Mouse (Mus musculus): ENCODE measurements around the gene Insl6. TPM values are rescaled to one million over a fixed set of nuclear protein-coding genes. Genes with fewer than 3 reads are reported as not detected.

Gene Insl6
- polyA plus RNA-seq, 1 experiment: 9.6 TPM

- Histone ChIP-seq H3K4me3 (ENCODE audit: control insufficient read depth, insufficient read depth, low read length) (peak overlapping the region; percentile 75), H3K27me3 (ENCODE audit: control insufficient read depth, insufficient read depth, low read length) (no peaks in the 10 kb centered on the region), H3K4me1 (replicated peaks; ENCODE audit: control insufficient read depth, insufficient read depth, low read length) (peaks cover 17% of the 10 kb centered on the region), H3K27ac (ENCODE audit: control insufficient read depth, insufficient read depth, low read length) (peak overlapping the region; percentile 97), H3K36me3 (ENCODE audit: control insufficient read depth, insufficient read depth, low read length) (no peaks in the 10 kb centered on the region)
- TF ChIP-seq CTCF (IDR thresholded peaks at IDR 0.05; ENCODE audit: borderline replicate concordance, control insufficient read depth, extremely low read depth, insufficient read depth, low read length, poor library complexity) (no peak), POLR2A (IDR thresholded peaks at IDR 0.05; ENCODE audit: control insufficient read depth, extremely low read depth, insufficient read depth, low read length, poor library complexity) (no peak)
- DNase-seq: no peak
- 7% methylated on average over 20 of the region's 20 CpGs for WGBS
Observed at GRCm38 (mm10) chr19:29366226-29366968, 41.2 kb upstream of the Insl6 start.

GRCm38 (mm10) chr19:29365105-29365504 is 39.9 kb upstream of the Insl6 start:
- DNase-seq: no peak
- Histone ChIP-seq H3K27ac (ENCODE audit: control insufficient read depth, insufficient read depth, low read length) (no peak overlapping the region), H3K4me3 (ENCODE audit: control insufficient read depth, insufficient read depth, low read length) (no peak overlapping the region), H3K36me3 (ENCODE audit: control insufficient read depth, insufficient read depth, low read length) (no peaks in the 10 kb centered on the region), H3K27me3 (ENCODE audit: control insufficient read depth, insufficient read depth, low read length) (no peaks in the 10 kb centered on the region), H3K4me1 (replicated peaks; ENCODE audit: control insufficient read depth, insufficient read depth, low read length) (peaks cover 22% of the 10 kb centered on the region)
- TF ChIP-seq POLR2A (IDR thresholded peaks at IDR 0.05; ENCODE audit: control insufficient read depth, extremely low read depth, insufficient read depth, low read length, poor library complexity) (no peak), CTCF (IDR thresholded peaks at IDR 0.05; ENCODE audit: borderline replicate concordance, control insufficient read depth, extremely low read depth, insufficient read depth, low read length, poor library complexity) (no peak)
- 77% methylated on average over 3 of the region's 3 CpGs for WGBS

- no peak for DNase-seq
- no peaks in the 10 kb centered on the region for H3K27me3 ChIP-seq (ENCODE audit: control insufficient read depth, insufficient read depth, low read length)
- no peak overlapping the region for H3K4me3 ChIP-seq (ENCODE audit: control insufficient read depth, insufficient read depth, low read length)
- 84% methylated on average over 5 of the region's 5 CpGs for WGBS
- TF ChIP-seq POLR2A (IDR thresholded peaks at IDR 0.05; ENCODE audit: control insufficient read depth, extremely low read depth, insufficient read depth, low read length, poor library complexity) (no peak), CTCF (IDR thresholded peaks at IDR 0.05; ENCODE audit: borderline replicate concordance, control insufficient read depth, extremely low read depth, insufficient read depth, low read length, poor library complexity) (no peak)
- peak overlapping the region; percentile 43; the same call in 1 of the 2 replicates for H3K27ac ChIP-seq (ENCODE audit: control insufficient read depth, insufficient read depth, low read length)
- no peaks in the 10 kb centered on the region for H3K36me3 ChIP-seq (ENCODE audit: control insufficient read depth, insufficient read depth, low read length)
- peaks cover 22% of the 10 kb centered on the region for H3K4me1 ChIP-seq (replicated peaks; ENCODE audit: control insufficient read depth, insufficient read depth, low read length)
Observed at GRCm38 (mm10) chr19:29364076-29364475, 38.9 kb upstream of the Insl6 start.

- Histone ChIP-seq H3K4me1 (replicated peaks; ENCODE audit: control insufficient read depth, insufficient read depth, low read length) (peaks cover 21% of the 10 kb centered on the region), H3K27me3 (ENCODE audit: control insufficient read depth, insufficient read depth, low read length) (no peaks in the 10 kb centered on the region), H3K27ac (ENCODE audit: control insufficient read depth, insufficient read depth, low read length) (no peak overlapping the region), H3K4me3 (ENCODE audit: control insufficient read depth, insufficient read depth, low read length) (no peak overlapping the region), H3K36me3 (ENCODE audit: control insufficient read depth, insufficient read depth, low read length) (no peaks in the 10 kb centered on the region; the same call in 1 of the 2 replicates)
- 95% methylated on average over 7 of the region's 7 CpGs for WGBS
- DNase-seq: no peak
- TF ChIP-seq POLR2A (IDR thresholded peaks at IDR 0.05; ENCODE audit: control insufficient read depth, extremely low read depth, insufficient read depth, low read length, poor library complexity) (no peak), CTCF (IDR thresholded peaks at IDR 0.05; ENCODE audit: borderline replicate concordance, control insufficient read depth, extremely low read depth, insufficient read depth, low read length, poor library complexity) (no peak)
Observed at GRCm38 (mm10) chr19:29363557-29363956, 38.4 kb upstream of the Insl6 start.

GRCm38 (mm10) chr19:29362173-29362930 is 37.2 kb upstream of the Insl6 start:
- TF ChIP-seq POLR2A (IDR thresholded peaks at IDR 0.05; ENCODE audit: control insufficient read depth, extremely low read depth, insufficient read depth, low read length, poor library complexity) (no peak), CTCF (IDR thresholded peaks at IDR 0.05; ENCODE audit: borderline replicate concordance, control insufficient read depth, extremely low read depth, insufficient read depth, low read length, poor library complexity) (no peak)
- H3K4me3 ChIP-seq (ENCODE audit: control insufficient read depth, insufficient read depth, low read length): peak overlapping the region; percentile 59
- H3K27ac ChIP-seq (ENCODE audit: control insufficient read depth, insufficient read depth, low read length): no peak overlapping the region
- no peaks in the 10 kb centered on the region; the same call in 1 of the 2 replicates for H3K36me3 ChIP-seq (ENCODE audit: control insufficient read depth, insufficient read depth, low read length)
- no peak for DNase-seq
- WGBS: 53% methylated on average over 13 of the region's 13 CpGs
- peaks cover 17% of the 10 kb centered on the region for H3K4me1 ChIP-seq (replicated peaks; ENCODE audit: control insufficient read depth, insufficient read depth, low read length)
- H3K27me3 ChIP-seq (ENCODE audit: control insufficient read depth, insufficient read depth, low read length): no peaks in the 10 kb centered on the region

GRCm38 (mm10) chr19:29361468-29362130 is 36.4 kb upstream of the Insl6 start:
- peak; percentile 67 for TF ChIP-seq CTCF (IDR thresholded peaks at IDR 0.05; ENCODE audit: borderline replicate concordance, control insufficient read depth, extremely low read depth, insufficient read depth, low read length, poor library complexity)
- TF ChIP-seq POLR2A (IDR thresholded peaks at IDR 0.05; ENCODE audit: control insufficient read depth, extremely low read depth, insufficient read depth, low read length, poor library complexity): peak; percentile 76
- Histone ChIP-seq H3K36me3 (ENCODE audit: control insufficient read depth, insufficient read depth, low read length) (peaks cover under 1% of the 10 kb centered on the region; the same call in 1 of the 2 replicates), H3K27me3 (ENCODE audit: control insufficient read depth, insufficient read depth, low read length) (no peaks in the 10 kb centered on the region), H3K4me1 (replicated peaks; ENCODE audit: control insufficient read depth, insufficient read depth, low read length) (peaks cover 16% of the 10 kb centered on the region), H3K27ac (ENCODE audit: control insufficient read depth, insufficient read depth, low read length) (no peak overlapping the region), H3K4me3 (ENCODE audit: control insufficient read depth, insufficient read depth, low read length) (peak overlapping the region; percentile 59)
- DNase-seq: peak; percentile 89
- WGBS: 4% methylated on average over 33 of the region's 33 CpGs
